Mouse (Mus musculus): ENCODE measurements at regions not wholly inside any gene's neighbourhood (a gene's known extent, or its start where the extent isn't known, plus 50 kb on each side); places are given as distances from the start of the nearest gene placed in this dataset.

DNA sequence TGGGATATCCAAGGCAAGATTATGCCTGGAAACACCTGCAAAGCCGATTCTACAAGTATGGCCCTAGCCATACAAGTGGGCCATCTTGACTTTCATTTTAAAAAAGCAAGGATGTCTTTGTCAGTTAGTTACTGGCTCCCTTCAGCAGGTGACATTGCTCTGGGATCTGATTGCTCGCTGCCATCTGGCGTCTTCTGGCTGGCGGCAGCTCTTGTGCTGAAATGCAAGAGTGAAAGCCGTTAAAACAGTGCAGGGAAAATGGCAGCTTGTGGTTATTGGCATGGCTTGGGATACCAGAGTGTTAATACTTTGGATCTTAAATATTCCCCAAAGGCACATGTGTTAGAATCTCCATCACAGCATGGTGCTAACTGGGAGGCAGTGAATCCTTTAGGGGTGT, 105.0 kb upstream of the Ly86 start:
- no peak for TF ChIP-seq POLR2AphosphoS5 (IDR thresholded peaks at IDR 0.05; ENCODE audit: insufficient replicate concordance, low read depth, low read length)
- no peak for TF ChIP-seq GATA1 (IDR thresholded peaks at IDR 0.05; ENCODE audit: borderline replicate concordance, low read length)
- no peak for TF ChIP-seq CTCF (IDR thresholded peaks at IDR 0.05; ENCODE audit: low read depth, low read length)
- no peaks in the 10 kb centered on the region for H3K36me3 ChIP-seq (replicated peaks)
- H3K4me3 ChIP-seq (ENCODE audit: low read depth, low read length) = no peak overlapping the region
- ATAC-seq (ENCODE audit: extremely low read depth, insufficient number of reproducible peaks, low FRiP score, poor library complexity, severe bottlenecking) = no peak
- H3K4me1 ChIP-seq (ENCODE audit: insufficient read depth, low read depth, low read length) = no peaks in the 10 kb centered on the region
- H3K9me3 ChIP-seq (replicated peaks) = no peaks in the 10 kb centered on the region
- no peak for DNase-seq (ENCODE audit: low spot score)
- H3K27me3 ChIP-seq (ENCODE audit: insufficient read depth, low read length) = peaks cover 7% of the 10 kb centered on the region

DNA sequence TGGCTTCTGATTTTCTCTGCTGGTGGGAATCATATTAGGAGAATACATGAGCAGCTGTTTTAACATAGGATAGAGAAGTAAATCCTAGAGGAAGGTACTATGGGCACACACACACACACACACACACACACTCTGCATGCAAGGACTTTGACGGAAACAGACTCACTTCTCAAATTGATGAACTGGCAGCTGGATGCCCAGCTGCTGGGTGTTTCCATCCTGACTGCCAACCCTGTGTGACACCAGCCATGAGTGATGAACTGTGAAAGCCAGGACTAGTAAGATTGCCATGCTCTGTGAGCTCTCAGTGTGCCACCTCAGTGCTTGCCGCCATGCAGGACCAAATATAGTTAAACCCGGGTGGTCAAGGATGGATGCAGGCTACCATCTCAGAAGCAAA, 107.7 kb upstream of the Ly86 start:
- H3K36me3 ChIP-seq (replicated peaks) = no peaks in the 10 kb centered on the region
- no peak for ATAC-seq (ENCODE audit: extremely low read depth, insufficient number of reproducible peaks, low FRiP score, poor library complexity, severe bottlenecking)

DNA sequence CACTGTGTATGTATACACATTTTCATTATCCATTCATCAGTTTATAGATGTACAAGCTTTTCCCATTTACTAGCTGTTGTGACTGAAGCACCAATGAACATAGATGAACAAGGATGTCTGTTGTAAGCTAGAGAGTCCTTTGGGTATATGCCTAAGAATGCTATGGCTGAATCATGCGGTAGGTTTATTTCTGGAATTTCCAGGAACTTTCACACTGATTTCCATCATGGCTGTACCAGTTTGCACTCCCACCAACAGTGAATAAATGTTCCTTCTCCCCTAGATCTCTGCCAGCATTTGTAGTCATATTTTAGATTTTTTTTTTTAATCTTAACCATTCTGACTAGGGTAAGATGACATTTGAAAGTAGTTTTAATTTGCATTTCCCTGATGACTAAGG, 119.2 kb upstream of the Ly86 start:
- Histone ChIP-seq H3K36me3 (replicated peaks) (no peaks in the 10 kb centered on the region), H3K4me1 (ENCODE audit: insufficient read depth, low read depth, low read length) (no peaks in the 10 kb centered on the region), H3K4me3 (ENCODE audit: low read depth, low read length) (no peak overlapping the region), H3K9me3 (replicated peaks) (no peaks in the 10 kb centered on the region), H3K27me3 (ENCODE audit: insufficient read depth, low read length) (no peaks in the 10 kb centered on the region)
- ATAC-seq (ENCODE audit: extremely low read depth, insufficient number of reproducible peaks, low FRiP score, poor library complexity, severe bottlenecking) (no peak), DNase-seq (ENCODE audit: low spot score) (no peak)
- TF ChIP-seq GATA1 (IDR thresholded peaks at IDR 0.05; ENCODE audit: borderline replicate concordance, low read length) (no peak), GATA2 (IDR thresholded peaks at IDR 0.05; ENCODE audit: borderline replicate concordance, low read depth, low read length) (no peak), POLR2AphosphoS5 (IDR thresholded peaks at IDR 0.05; ENCODE audit: insufficient replicate concordance, low read depth, low read length) (no peak), CTCF (IDR thresholded peaks at IDR 0.05; ENCODE audit: low read depth, low read length) (no peak), TAL1 (conservative IDR thresholded peaks at IDR 0.05; ENCODE audit: low read depth, low read length) (no peak)

More for the DNA sequence above, 107.7 kb upstream of the Ly86 start:
- H3K4me3 ChIP-seq (ENCODE audit: low read depth, low read length) = no peak overlapping the region
- DNase-seq (ENCODE audit: low spot score) = no peak
- TF ChIP-seq CTCF (IDR thresholded peaks at IDR 0.05; ENCODE audit: low read depth, low read length) (no peak), GATA2 (IDR thresholded peaks at IDR 0.05; ENCODE audit: borderline replicate concordance, low read depth, low read length) (no peak), GATA1 (IDR thresholded peaks at IDR 0.05; ENCODE audit: borderline replicate concordance, low read length) (no peak)
- H3K27me3 ChIP-seq (ENCODE audit: insufficient read depth, low read length) = peaks cover 7% of the 10 kb centered on the region
- no peaks in the 10 kb centered on the region for H3K9me3 ChIP-seq (replicated peaks)
- H3K4me1 ChIP-seq (ENCODE audit: insufficient read depth, low read depth, low read length) = no peaks in the 10 kb centered on the region

DNA sequence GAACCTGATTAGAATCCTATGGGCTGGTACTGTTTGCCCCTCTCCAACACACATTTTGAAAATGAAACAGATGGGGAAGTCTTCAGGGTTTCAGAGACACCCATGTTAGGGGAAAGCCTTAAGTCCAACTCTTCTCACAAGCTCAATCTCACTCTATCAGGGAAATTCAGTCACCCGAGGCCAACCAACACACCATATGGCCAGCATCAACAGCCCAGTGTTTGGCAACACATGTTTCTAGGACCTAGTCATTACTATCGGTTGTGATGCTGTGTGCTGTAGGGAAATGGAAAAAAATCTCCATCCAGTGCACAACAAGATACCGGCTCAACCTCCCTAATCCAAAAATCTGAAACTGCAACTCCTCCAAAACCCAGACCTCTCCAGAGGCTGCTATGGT, 124.6 kb upstream of the Ly86 start:
- no peak for DNase-seq (ENCODE audit: low spot score)
- TF ChIP-seq GATA2 (IDR thresholded peaks at IDR 0.05; ENCODE audit: borderline replicate concordance, low read depth, low read length) = no peak
- no peak for TF ChIP-seq POLR2AphosphoS5 (IDR thresholded peaks at IDR 0.05; ENCODE audit: insufficient replicate concordance, low read depth, low read length)
- no peak for TF ChIP-seq GATA1 (IDR thresholded peaks at IDR 0.05; ENCODE audit: borderline replicate concordance, low read length)
- no peak for TF ChIP-seq TAL1 (conservative IDR thresholded peaks at IDR 0.05; ENCODE audit: low read depth, low read length)
- no peak for TF ChIP-seq CTCF (IDR thresholded peaks at IDR 0.05; ENCODE audit: low read depth, low read length)
- no peaks in the 10 kb centered on the region for H3K9me3 ChIP-seq (replicated peaks)
- ATAC-seq (ENCODE audit: extremely low read depth, insufficient number of reproducible peaks, low FRiP score, poor library complexity, severe bottlenecking) = no peak
- H3K36me3 ChIP-seq (replicated peaks) = no peaks in the 10 kb centered on the region
- no peak overlapping the region for H3K4me3 ChIP-seq (ENCODE audit: low read depth, low read length)
- H3K27me3 ChIP-seq (ENCODE audit: insufficient read depth, low read length) = peaks cover 9% of the 10 kb centered on the region; the same call in 1 of the 2 replicates
- H3K4me1 ChIP-seq (ENCODE audit: insufficient read depth, low read depth, low read length) = no peaks in the 10 kb centered on the region

DNA sequence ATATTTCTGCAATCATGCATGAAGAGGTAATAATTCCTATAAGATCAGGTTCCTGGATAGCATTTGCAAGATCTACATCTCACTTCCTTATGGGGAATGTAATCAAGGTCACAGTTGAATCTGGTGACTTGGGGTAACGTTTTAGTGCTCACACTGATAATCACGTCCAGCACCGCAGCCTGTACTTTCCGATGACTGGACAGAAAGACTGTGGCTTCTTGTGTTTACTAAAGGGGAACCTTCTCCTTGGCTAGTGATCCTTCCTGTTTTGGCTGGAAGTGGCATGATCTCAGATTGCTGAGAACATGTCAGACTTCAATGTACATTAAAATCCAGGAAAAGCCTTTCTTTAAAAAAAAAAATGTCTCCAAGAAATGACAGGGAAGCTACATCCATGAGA, 126.4 kb upstream of the Ly86 start:
- Histone ChIP-seq H3K4me3 (ENCODE audit: low read depth, low read length) (no peak overlapping the region), H3K4me1 (ENCODE audit: insufficient read depth, low read depth, low read length) (no peaks in the 10 kb centered on the region), H3K36me3 (replicated peaks) (no peaks in the 10 kb centered on the region), H3K27me3 (ENCODE audit: insufficient read depth, low read length) (peaks cover 18% of the 10 kb centered on the region; the same call in 1 of the 2 replicates), H3K9me3 (replicated peaks) (no peaks in the 10 kb centered on the region)
- ATAC-seq (ENCODE audit: extremely low read depth, insufficient number of reproducible peaks, low FRiP score, poor library complexity, severe bottlenecking) (no peak), DNase-seq (ENCODE audit: low spot score) (no peak)
- no peak for TF ChIP-seq CTCF (IDR thresholded peaks at IDR 0.05; ENCODE audit: low read depth, low read length)
- TF ChIP-seq TAL1 (conservative IDR thresholded peaks at IDR 0.05; ENCODE audit: low read depth, low read length) = no peak

DNA sequence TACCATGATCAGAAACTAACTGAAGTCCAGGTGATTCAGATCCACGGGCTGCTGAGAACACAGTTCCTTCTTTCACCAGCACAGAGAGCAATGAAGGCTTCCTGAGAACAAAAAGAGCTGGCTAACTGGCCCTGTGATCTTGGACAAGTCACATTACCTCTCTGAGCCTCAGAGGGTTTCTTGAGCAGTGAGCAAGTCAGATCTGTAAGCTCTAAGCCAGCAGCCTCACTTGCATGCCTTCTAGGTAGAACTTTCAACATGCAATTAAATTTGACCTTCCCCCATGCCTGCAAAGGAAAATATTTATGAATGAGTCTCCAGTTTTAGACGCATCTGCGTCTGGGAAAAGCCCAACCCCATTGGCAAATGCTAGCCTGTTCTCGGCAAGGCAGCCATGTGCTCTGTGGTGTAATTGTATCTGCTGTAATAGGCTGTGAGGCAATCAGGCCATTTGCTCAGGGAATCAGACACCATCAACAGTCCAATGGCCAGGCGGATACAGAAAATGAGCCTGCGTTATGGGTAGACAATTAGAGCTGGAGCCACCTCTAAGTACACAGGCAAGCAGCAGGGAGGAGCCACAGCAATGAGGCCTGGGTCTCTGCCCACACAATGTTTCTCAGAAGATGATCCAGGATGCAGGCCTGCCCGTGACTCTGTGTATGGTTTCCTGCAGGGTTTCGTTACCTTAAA, 130.3 kb upstream of the Ly86 start:
- H3K4me3 ChIP-seq (ENCODE audit: low read depth, low read length) = no peak overlapping the region
- no peaks in the 10 kb centered on the region for H3K36me3 ChIP-seq (replicated peaks)
- H3K9me3 ChIP-seq (replicated peaks) = no peaks in the 10 kb centered on the region
- TF ChIP-seq GATA1 (IDR thresholded peaks at IDR 0.05; ENCODE audit: borderline replicate concordance, low read length) = no peak
- TF ChIP-seq TAL1 (conservative IDR thresholded peaks at IDR 0.05; ENCODE audit: low read depth, low read length) = no peak
- TF ChIP-seq CTCF (IDR thresholded peaks at IDR 0.05; ENCODE audit: low read depth, low read length) = no peak
- no peak for TF ChIP-seq POLR2AphosphoS5 (IDR thresholded peaks at IDR 0.05; ENCODE audit: insufficient replicate concordance, low read depth, low read length)
- TF ChIP-seq GATA2 (IDR thresholded peaks at IDR 0.05; ENCODE audit: borderline replicate concordance, low read depth, low read length) = no peak
- ATAC-seq (ENCODE audit: extremely low read depth, insufficient number of reproducible peaks, low FRiP score, poor library complexity, severe bottlenecking) = no peak
- DNase-seq (ENCODE audit: low spot score) = no peak
- peaks cover 19% of the 10 kb centered on the region; the same call in 1 of the 2 replicates for H3K27me3 ChIP-seq (ENCODE audit: insufficient read depth, low read length)
- no peaks in the 10 kb centered on the region for H3K4me1 ChIP-seq (ENCODE audit: insufficient read depth, low read depth, low read length)

DNA sequence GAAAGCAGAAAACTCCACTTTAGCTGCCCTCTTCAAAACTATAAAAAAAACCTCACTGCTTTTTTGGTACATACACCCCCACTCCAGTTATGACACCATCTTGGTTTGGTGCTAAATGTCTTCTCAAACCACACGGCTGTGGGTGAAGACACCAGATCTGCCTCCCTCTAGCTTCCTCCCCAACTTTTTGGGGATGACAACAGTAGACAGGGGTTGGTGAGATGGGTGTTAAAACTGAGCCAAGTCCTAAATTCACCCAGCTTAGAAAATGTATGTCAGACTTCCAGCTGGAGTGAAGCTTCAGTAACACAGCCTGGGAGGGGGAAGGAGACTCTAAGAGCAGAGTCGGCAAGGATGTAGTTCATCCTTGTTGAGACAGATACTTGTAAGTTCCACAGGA, 147.1 kb upstream of the F13a1 start:
- TF ChIP-seq GATA1 (IDR thresholded peaks at IDR 0.05; ENCODE audit: borderline replicate concordance, low read length) (no peak), GATA2 (IDR thresholded peaks at IDR 0.05; ENCODE audit: borderline replicate concordance, low read depth, low read length) (no peak), TAL1 (conservative IDR thresholded peaks at IDR 0.05; ENCODE audit: low read depth, low read length) (no peak), POLR2AphosphoS5 (IDR thresholded peaks at IDR 0.05; ENCODE audit: insufficient replicate concordance, low read depth, low read length) (no peak)
- no peaks in the 10 kb centered on the region for H3K36me3 ChIP-seq (replicated peaks)
- H3K4me3 ChIP-seq (ENCODE audit: low read depth, low read length) = no peak overlapping the region
- no peaks in the 10 kb centered on the region for H3K27me3 ChIP-seq (ENCODE audit: insufficient read depth, low read length)
- H3K4me1 ChIP-seq (ENCODE audit: insufficient read depth, low read depth, low read length) = no peaks in the 10 kb centered on the region
- ATAC-seq (ENCODE audit: extremely low read depth, insufficient number of reproducible peaks, low FRiP score, poor library complexity, severe bottlenecking) (no peak), DNase-seq (ENCODE audit: low spot score) (no peak)
- no peaks in the 10 kb centered on the region for H3K9me3 ChIP-seq (replicated peaks)
